Mouse (Mus musculus) hindbrain, embryonic 13.5 days (tissue): Measurements from ENCODE around the gene Gde1. TPM values are rescaled to one million over a fixed set of nuclear protein-coding genes. Genes with fewer than 3 reads are reported as not detected.

ENCODE experiments used
- ATAC-seq: fragments of 200-750 bp; cut with Nextera tagmentation; 2 replicates; pipeline ENCODE4 v1.8.0; 2017; ENCODE audit warnings: moderate TSS enrichment; ENCODE audit not compliant: low FRiP score
- H3K27ac ChIP-seq: fragments of 300-500 bp; sonication (generic); 2 replicates; pipeline ENCODE4 v1.5.1; 2015; ENCODE audit warnings: inconsistent platforms, mild to moderate bottlenecking, moderate library complexity
- H3K27me3 ChIP-seq: fragments of 300-500 bp; sonication (generic); 2 replicates; pipeline ENCODE4 v1.6.1; 2015; ENCODE audit warnings: mild to moderate bottlenecking, inconsistent platforms
- H3K36me3 ChIP-seq: fragments of 300-500 bp; sonication (generic); 2 replicates; pipeline ENCODE4 v1.6.1; 2015; ENCODE audit warnings: mild to moderate bottlenecking, inconsistent platforms
- H3K4me1 ChIP-seq: fragments of 300-500 bp; sonication (generic); replicated peaks from 2 replicates; pipeline ENCODE4 v1.6.1; 2015; ENCODE audit warnings: inconsistent platforms
- H3K4me2 ChIP-seq: fragments of 300-500 bp; sonication (generic); 2 replicates; pipeline ENCODE4 v1.6.1; 2015; ENCODE audit warnings: inconsistent platforms, mild to moderate bottlenecking, moderate library complexity
- H3K4me3 ChIP-seq: fragments of 300-500 bp; sonication (generic); 2 replicates; pipeline ENCODE4 v1.5.1; 2015; ENCODE audit warnings: mild to moderate bottlenecking, inconsistent platforms
- H3K9ac ChIP-seq: fragments of 300-500 bp; sonication (generic); 2 replicates; pipeline ENCODE4 v1.6.1; 2015; ENCODE audit warnings: mild to moderate bottlenecking, inconsistent platforms
- H3K9me3 ChIP-seq: fragments of 300-500 bp; sonication (generic); 2 replicates; pipeline ENCODE4 v1.6.1; 2016; ENCODE audit warnings: inconsistent platforms
- WGBS: fragments of 180-500 bp; shearing (Covaris S2); methylation state at CpG from one replicate; pipeline ENCODE4 v1.1.7; 2015; 5-methylcytosine and 5-hydroxymethylcytosine counted together
- polyA plus RNA-seq: library from polyadenylated mRNA; unstranded; fragments of >200 nt; fragmentation: Nextera tagmentation; extraction: Ambion mirVana; gene quantifications from 2 replicates; pipeline ENCODE4 v1.2.1, GENCODE M21; 2015

Gene Gde1
- polyA plus RNA-seq, 1 experiment from 2014 or later, result 168 TPM

GRCm38 (mm10) chr7:118728846-118729587, 23.4 kb upstream of the Gde1 start:
- no peaks in the 10 kb centered on the region for H3K27me3 ChIP-seq
- H3K27ac ChIP-seq, result no peak overlapping the region; the same call in 1 of the 2 replicates
- 92% methylated on average over 13 of the region's 13 CpGs for WGBS
- H3K9ac ChIP-seq, result no peak overlapping the region
- H3K4me3 ChIP-seq, result no peak overlapping the region
- no peaks in the 10 kb centered on the region for H3K9me3 ChIP-seq
- no peaks in the 10 kb centered on the region for H3K4me1 ChIP-seq
- H3K4me2 ChIP-seq, result no peak overlapping the region
- ATAC-seq, result no peak
- peaks cover 92% of the 10 kb centered on the region for H3K36me3 ChIP-seq

DNA sequence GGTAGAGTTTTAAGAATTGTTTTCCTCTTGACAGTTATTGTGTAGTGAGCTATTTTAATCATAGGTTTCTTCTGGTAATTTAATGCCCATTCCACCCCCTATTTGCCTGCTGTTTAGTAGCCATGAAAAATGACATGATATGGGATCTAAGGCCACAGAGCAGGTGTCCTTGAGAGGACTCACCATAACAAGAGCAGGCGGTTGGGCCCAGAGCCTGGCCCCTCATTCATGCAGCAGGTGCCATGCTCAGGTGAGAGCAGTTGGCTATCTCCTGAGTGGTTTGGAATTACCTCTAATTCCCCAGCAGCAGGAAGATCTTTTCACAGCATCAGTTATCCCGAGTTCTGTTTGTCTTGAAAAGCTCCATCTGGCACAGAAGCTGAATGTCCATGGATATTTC, 19.9 kb upstream of the Gde1 start:
- Histone ChIP-seq H3K4me2 (no peak overlapping the region), H3K4me1 (no peaks in the 10 kb centered on the region), H3K4me3 (no peak overlapping the region), H3K9me3 (no peaks in the 10 kb centered on the region), H3K27ac (no peak overlapping the region), H3K9ac (no peak overlapping the region), H3K27me3 (no peaks in the 10 kb centered on the region), H3K36me3 (peaks cover 86% of the 10 kb centered on the region)
- ATAC-seq, result no peak
- 93% methylated on average over 2 of the region's 2 CpGs for WGBS

DNA sequence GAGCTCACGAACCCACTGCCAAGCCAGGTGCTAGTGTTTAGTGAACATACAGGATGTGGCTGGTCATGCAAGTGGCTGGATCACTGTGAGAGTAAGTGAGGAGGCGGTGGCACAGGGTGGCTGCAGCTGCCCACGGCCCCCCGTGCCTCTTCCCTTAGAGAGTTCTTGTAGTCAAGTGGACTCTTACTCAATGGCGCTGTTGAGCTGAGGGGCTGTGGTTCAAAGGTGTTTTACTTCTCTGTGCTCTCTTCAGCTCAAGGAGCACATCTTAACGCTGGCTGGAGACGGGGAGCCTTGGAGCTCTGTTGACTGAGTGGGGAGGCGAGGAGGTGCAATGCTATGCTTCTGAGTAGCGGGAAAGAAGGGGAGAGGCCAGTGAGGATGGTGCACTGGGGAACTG, 18.3 kb upstream of the Gde1 start:
- Histone ChIP-seq H3K4me3 (no peak overlapping the region), H3K9ac (no peak overlapping the region), H3K36me3 (peaks cover 79% of the 10 kb centered on the region), H3K4me2 (no peak overlapping the region), H3K4me1 (no peaks in the 10 kb centered on the region), H3K27me3 (no peaks in the 10 kb centered on the region), H3K9me3 (no peaks in the 10 kb centered on the region), H3K27ac (no peak overlapping the region)
- whole genome bisulfite sequencing, result 95% methylated on average over 9 of the region's 9 CpGs
- no peak for ATAC-seq

DNA sequence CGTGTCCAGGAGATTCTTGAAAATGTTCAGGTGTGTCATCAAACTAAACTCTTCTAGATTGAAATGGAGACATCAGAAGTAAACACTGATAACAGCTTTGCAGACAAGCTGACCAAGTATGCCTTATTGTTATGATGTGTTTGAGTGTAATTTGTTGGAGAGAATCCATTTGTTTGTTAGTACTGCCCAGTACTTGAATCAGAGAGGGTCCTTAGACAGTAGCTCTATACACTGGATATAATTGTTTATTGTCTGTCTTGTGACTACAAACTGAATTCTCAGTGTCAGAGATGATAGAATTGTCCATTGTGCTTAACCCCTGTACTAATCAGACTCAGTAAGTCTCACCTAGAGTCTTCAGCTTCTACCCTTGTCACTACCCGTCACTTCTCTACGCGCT, 12.5 kb upstream of the Gde1 start:
- 98% methylated on average over 4 of the region's 4 CpGs for WGBS
- no peak for ATAC-seq
- H3K27ac ChIP-seq, result no peak overlapping the region
- peaks cover 51% of the 10 kb centered on the region for H3K36me3 ChIP-seq
- H3K4me3 ChIP-seq, result no peak overlapping the region
- H3K4me2 ChIP-seq, result no peak overlapping the region
- peaks cover 13% of the 10 kb centered on the region for H3K4me1 ChIP-seq
- H3K27me3 ChIP-seq, result no peaks in the 10 kb centered on the region
- H3K9me3 ChIP-seq, result no peaks in the 10 kb centered on the region
- H3K9ac ChIP-seq, result no peak overlapping the region

DNA sequence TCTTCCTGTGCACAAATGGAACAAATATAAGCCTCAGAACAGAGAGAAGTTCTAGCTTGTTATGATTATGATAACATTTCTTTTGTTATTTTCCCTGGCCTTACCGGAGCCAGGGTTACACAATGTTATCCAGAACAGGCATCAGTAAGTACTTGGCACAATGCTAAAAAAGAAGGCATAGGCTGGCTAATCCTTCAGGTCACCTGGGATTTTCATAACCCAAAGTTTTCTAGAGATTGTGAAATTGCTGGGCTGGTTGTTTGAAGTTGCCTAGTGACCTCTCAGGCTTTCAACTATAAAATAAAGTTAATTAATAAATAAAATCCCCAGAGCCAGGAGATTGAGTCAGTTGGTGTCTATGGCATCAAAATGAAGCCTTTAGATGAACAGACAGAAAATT, 9.3 kb upstream of the Gde1 start:
- no peaks in the 10 kb centered on the region for H3K9me3 ChIP-seq
- 95% methylated on average over 1 of the region's 1 CpGs for WGBS

GRCm38 (mm10) chr7:118712228-118713173, 6.9 kb upstream of the Gde1 start, which contains the start of gene Ccp110:
Ccp110 (plus strand) TSS chr7:118712552.
- peaks cover 15% of the 10 kb centered on the region for H3K4me1 ChIP-seq
- H3K9ac ChIP-seq, result peak within 1 kb of the TSS; percentile 88
- H3K4me3 ChIP-seq, result peak within 1 kb of the TSS; percentile 91
- H3K9me3 ChIP-seq, result no peaks in the 10 kb centered on the region
- no peaks in the 10 kb centered on the region for H3K27me3 ChIP-seq
- 1% methylated on average over 48 of the region's 48 CpGs for WGBS
- H3K27ac ChIP-seq, result peak within 1 kb of the TSS; percentile 86
- H3K4me2 ChIP-seq, result peak within 1 kb of the TSS; percentile 77
- peaks cover 15% of the 10 kb centered on the region for H3K36me3 ChIP-seq
- ATAC-seq, result peak; percentile 97

More for the DNA sequence above, 9.3 kb upstream of the Gde1 start:
- H3K9ac ChIP-seq, result no peak overlapping the region
- H3K36me3 ChIP-seq, result peaks cover 33% of the 10 kb centered on the region
- H3K27ac ChIP-seq, result no peak overlapping the region
- no peak overlapping the region for H3K4me2 ChIP-seq
- no peak for ATAC-seq
- no peaks in the 10 kb centered on the region for H3K27me3 ChIP-seq
- H3K4me3 ChIP-seq, result no peak overlapping the region
- peaks cover 15% of the 10 kb centered on the region for H3K4me1 ChIP-seq

DNA sequence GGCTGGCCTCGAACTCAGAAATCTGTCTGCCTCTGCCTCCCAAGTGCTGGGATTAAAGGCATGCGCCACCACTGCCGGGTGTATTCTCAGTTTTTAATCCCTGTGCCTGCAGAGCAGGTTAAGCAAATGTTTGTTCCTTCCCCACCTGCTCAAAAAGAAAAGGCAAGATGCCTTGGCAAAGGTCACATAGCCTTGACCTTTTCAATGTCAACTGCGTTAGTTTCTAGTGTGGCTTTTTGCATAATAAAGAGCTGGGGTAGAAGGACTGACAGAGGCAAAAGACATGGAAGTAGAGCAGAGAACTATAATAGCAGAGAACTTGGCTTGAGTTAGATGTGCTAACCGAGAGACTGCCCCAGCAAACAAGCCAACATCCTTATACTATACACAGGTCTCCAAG, 5.2 kb upstream of the Gde1 start:
- Histone ChIP-seq H3K4me3 (no peak overlapping the region), H3K4me1 (peaks cover 20% of the 10 kb centered on the region), H3K27ac (no peak overlapping the region), H3K27me3 (no peaks in the 10 kb centered on the region), H3K9ac (no peak overlapping the region), H3K36me3 (peaks cover 6% of the 10 kb centered on the region), H3K4me2 (no peak overlapping the region), H3K9me3 (no peaks in the 10 kb centered on the region)
- WGBS, result 68% methylated on average over 5 of the region's 5 CpGs
- no peak for ATAC-seq

DNA sequence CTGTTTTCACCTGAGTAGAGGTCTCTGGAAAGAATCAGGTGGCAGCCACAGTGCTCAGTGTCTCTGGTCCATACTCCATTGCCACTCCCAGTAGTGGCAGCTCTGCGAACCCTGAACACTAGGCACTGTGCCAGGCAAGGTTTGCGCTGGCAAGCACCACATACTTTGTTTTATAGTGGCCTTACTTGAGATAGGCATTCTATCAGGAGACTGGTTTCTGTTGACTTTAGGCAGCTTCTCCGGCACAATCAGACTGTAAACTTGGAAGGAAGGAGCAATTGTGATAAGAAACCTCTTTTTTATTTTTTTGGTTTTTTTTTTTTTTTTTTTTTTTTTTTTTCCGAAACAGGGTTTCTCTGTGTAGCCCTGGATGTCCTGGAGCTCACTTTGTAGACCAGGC, 2.4 kb upstream of the Gde1 start:
- 0 out of 2 replicates have a peak, but pooled peaks cover 6% of the 10 kb centered on the region for H3K36me3 ChIP-seq
- H3K9ac ChIP-seq, result no peak overlapping the region
- peaks cover 29% of the 10 kb centered on the region for H3K4me1 ChIP-seq
- no peaks in the 10 kb centered on the region for H3K27me3 ChIP-seq
- H3K4me3 ChIP-seq, result no peak overlapping the region
- WGBS, result 82% methylated on average over 4 of the region's 4 CpGs
- ATAC-seq, result no peak
- no peaks in the 10 kb centered on the region for H3K9me3 ChIP-seq
- H3K27ac ChIP-seq, result no peak overlapping the region
- H3K4me2 ChIP-seq, result no peak overlapping the region

GRCm38 (mm10) chr7:118707216-118707615, 1.6 kb upstream of the Gde1 start:
- Histone ChIP-seq H3K4me3 (no peak overlapping the region), H3K27me3 (no peaks in the 10 kb centered on the region), H3K4me2 (no peak overlapping the region), H3K36me3 (0 out of 2 replicates have a peak, but pooled peaks cover 7% of the 10 kb centered on the region), H3K27ac (no peak overlapping the region), H3K4me1 (peaks cover 31% of the 10 kb centered on the region), H3K9ac (no peak overlapping the region), H3K9me3 (no peaks in the 10 kb centered on the region)
- 70% methylated on average over 2 of the region's 2 CpGs for WGBS
- no peak for ATAC-seq

DNA sequence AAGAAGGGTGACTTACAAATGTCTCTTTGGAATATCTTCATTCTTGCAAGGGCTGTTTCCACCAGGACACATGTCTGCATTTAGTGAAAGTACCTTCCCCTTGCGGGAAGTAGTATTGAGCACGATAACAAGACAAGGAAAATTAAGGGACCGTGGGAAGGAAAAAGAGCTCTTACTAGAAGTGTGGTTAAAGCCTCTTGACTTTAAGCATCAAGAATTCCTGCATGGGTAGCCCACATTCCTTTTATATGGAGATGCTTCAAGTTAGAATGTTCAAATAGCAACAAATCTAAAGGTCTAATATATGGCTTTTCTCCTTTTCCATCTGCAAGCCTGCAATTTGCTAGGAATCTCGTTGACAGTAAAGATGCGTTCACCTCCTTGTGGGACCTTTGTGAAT, 910 bp upstream of the Gde1 start:
- Histone ChIP-seq H3K9me3 (no peaks in the 10 kb centered on the region), H3K27me3 (no peaks in the 10 kb centered on the region), H3K9ac (no peak overlapping the region), H3K4me2 (no peak overlapping the region), H3K4me3 (no peak overlapping the region), H3K27ac (no peak overlapping the region), H3K4me1 (peaks cover 31% of the 10 kb centered on the region), H3K36me3 (peaks cover 12% of the 10 kb centered on the region; the same call in 1 of the 2 replicates)
- ATAC-seq, result no peak
- WGBS, result 96% methylated on average over 5 of the region's 5 CpGs

DNA sequence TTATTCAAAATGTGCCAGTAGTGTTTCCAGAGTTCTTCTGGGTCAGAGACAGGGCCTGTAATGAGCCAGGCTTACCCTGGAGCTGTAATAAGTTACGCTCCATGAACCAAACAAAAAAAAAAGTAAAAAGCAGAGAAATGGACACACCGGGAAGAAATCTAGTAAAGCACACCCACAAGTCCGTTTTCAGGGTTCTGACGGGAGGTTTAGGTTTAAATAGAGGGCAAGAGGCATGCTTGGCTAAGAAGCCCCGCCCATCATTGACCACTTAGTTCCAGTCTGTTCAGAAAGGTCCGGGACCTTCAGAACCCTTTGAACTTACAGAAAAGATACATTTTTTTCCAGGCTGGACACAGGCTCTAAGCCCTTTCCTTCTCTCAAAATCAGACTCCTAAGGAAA, 473 bp upstream of the Gde1 start:
- ATAC-seq, result peak; percentile 9
- Histone ChIP-seq H3K4me2 (peak overlapping the region; percentile 66), H3K9me3 (no peaks in the 10 kb centered on the region), H3K36me3 (peaks cover 15% of the 10 kb centered on the region), H3K4me3 (peak overlapping the region; percentile 87), H3K9ac (0 out of 2 replicates have a peak overlapping the region, but pooled peaks have one; percentile 98), H3K27ac (peak overlapping the region; percentile 95; the same call in 1 of the 2 replicates), H3K4me1 (peaks cover 31% of the 10 kb centered on the region), H3K27me3 (no peaks in the 10 kb centered on the region)
- 33% methylated on average over 6 of the region's 6 CpGs for WGBS
